Mouse (Mus musculus) kidney, postnatal 0 days (tissue): ENCODE data around the gene Tmem210. TPM values are rescaled to one million over a fixed set of nuclear protein-coding genes. Genes with fewer than 3 reads are reported as not detected.

Experiments used
- ATAC-seq: fragments of 200-750 bp; cut with Nextera tagmentation; replicated peaks from 2 replicates; pipeline ENCODE4 v1.8.0; 2017; ENCODE audit warnings: low read depth, moderate number of reproducible peaks, moderate TSS enrichment, moderate library complexity; ENCODE audit not compliant: low FRiP score
- DNase-seq: peaks from one replicate; pipeline ENCODE4 v3.0.0-alpha.2; 2016; ENCODE audit warnings: low spot score
- H3K27ac ChIP-seq: fragments of 300-500 bp; sonication (generic); 2 replicates; pipeline ENCODE4 v1.5.1; 2014; ENCODE audit warnings: mild to moderate bottlenecking
- H3K27me3 ChIP-seq: fragments of 300-500 bp; sonication (generic); 2 replicates; pipeline ENCODE4 v1.6.1; 2014; ENCODE audit warnings: low read length, mixed read lengths; ENCODE audit not compliant: insufficient read depth
- H3K36me3 ChIP-seq: fragments of 300-500 bp; sonication (generic); 2 replicates; pipeline ENCODE4 v1.6.1; 2014; ENCODE audit warnings: low read length, mixed read lengths; ENCODE audit not compliant: insufficient read depth
- H3K4me1 ChIP-seq: fragments of 300-500 bp; sonication (generic); replicated peaks from 2 replicates; pipeline ENCODE4 v1.6.1; 2014; ENCODE audit warnings: antibody characterized with exemption, low read length, mixed read lengths; ENCODE audit not compliant: insufficient read depth
- H3K4me2 ChIP-seq: fragments of 300-500 bp; sonication (generic); 2 replicates; pipeline ENCODE4 v1.6.1; 2014; ENCODE audit warnings: mild to moderate bottlenecking, low read length, moderate library complexity, mixed read lengths
- H3K4me3 ChIP-seq: fragments of 300-500 bp; sonication (generic); replicated peaks from 2 replicates; pipeline ENCODE4 v1.5.1; 2014; ENCODE audit warnings: low read depth, low read length
- H3K9ac ChIP-seq: fragments of 300-500 bp; sonication (generic); 2 replicates; pipeline ENCODE4 v1.6.1; 2014; ENCODE audit warnings: low read depth, low read length
- H3K9me3 ChIP-seq: fragments of 300-500 bp; sonication (generic); replicated peaks from 2 replicates; pipeline ENCODE4 v1.6.1; 2016; ENCODE audit warnings: low read length, inconsistent platforms, mixed read lengths
- CTCF ChIP-seq: IDR thresholded peaks from 2 replicates; pipeline ENCODE4 v1.5.1; 2016; ENCODE audit warnings: antibody characterized with exemption, low read depth, mild to moderate bottlenecking, moderate library complexity
- WGBS: fragments of 180-500 bp; shearing (Covaris S2); extraction: QIAGEN DNeasy Blood & Tissue Kit; methylation state at CpG from one replicate; pipeline ENCODE4 v1.1.7; 2014; 5-methylcytosine and 5-hydroxymethylcytosine counted together
- polyA plus RNA-seq: library from polyadenylated mRNA; unstranded; fragments of >200 nt; fragmentation: Nextera tagmentation; extraction: Ambion mirVana; gene quantifications from 2 replicates; pipeline ENCODE4 v1.2.1, GENCODE M21; 2015

Gene Tmem210
- polyA plus RNA-seq, 1 experiment from 2014 or later, result not detected

- 81% methylated on average over 7 of the region's 7 CpGs for WGBS
- ATAC-seq, result no peak
- no peak for DNase-seq
- H3K9me3 ChIP-seq, result no peaks in the 10 kb centered on the region
- H3K36me3 ChIP-seq, result peaks cover 22% of the 10 kb centered on the region
- no peak overlapping the region for H3K4me2 ChIP-seq
- no peak overlapping the region for H3K4me3 ChIP-seq
- peaks cover 12% of the 10 kb centered on the region; the same call in 1 of the 2 replicates for H3K4me1 ChIP-seq
- no peak for TF ChIP-seq CTCF
- H3K27ac ChIP-seq, result no peak overlapping the region
- no peak overlapping the region for H3K9ac ChIP-seq
- peaks cover 49% of the 10 kb centered on the region for H3K27me3 ChIP-seq
Observed at GRCm38 (mm10) chr2:25288734-25289345, 895 bp downstream of the Tmem210 start.

GRCm38 (mm10) chr2:25289651-25290050, 1.7 kb downstream of the Tmem210 start, which contains the start of gene Lrrc26:
TSS of gene Lrrc26 (plus strand) at chr2:25289915.
- Histone ChIP-seq H3K27ac (no peak within 1 kb of the TSS), H3K4me3 (peak within 1 kb of the TSS; percentile 33), H3K9me3 (no peaks in the 10 kb centered on the region), H3K4me1 (peaks cover 12% of the 10 kb centered on the region; the same call in 1 of the 2 replicates), H3K9ac (no peak within 1 kb of the TSS), H3K4me2 (peak within 1 kb of the TSS; percentile 46), H3K36me3 (peaks cover 15% of the 10 kb centered on the region), H3K27me3 (peaks cover 49% of the 10 kb centered on the region)
- 5% methylated on average over 11 of the region's 11 CpGs for WGBS
- DNase-seq, result no peak
- no peak for ATAC-seq
- TF ChIP-seq CTCF, result no peak

GRCm38 (mm10) chr2:25290101-25290815, 2.3 kb downstream of the Tmem210 start:
- 2% methylated on average over 54 of the region's 54 CpGs for WGBS
- H3K4me1 ChIP-seq, result peaks cover 12% of the 10 kb centered on the region; the same call in 1 of the 2 replicates
- H3K9ac ChIP-seq, result no peak overlapping the region
- TF ChIP-seq CTCF, result no peak
- H3K27me3 ChIP-seq, result peaks cover 49% of the 10 kb centered on the region
- no peak overlapping the region for H3K27ac ChIP-seq
- DNase-seq, result no peak
- H3K36me3 ChIP-seq, result peaks cover 9% of the 10 kb centered on the region; the same call in 1 of the 2 replicates
- H3K9me3 ChIP-seq, result no peaks in the 10 kb centered on the region
- peak overlapping the region; percentile 33 for H3K4me3 ChIP-seq
- ATAC-seq, result no peak
- peak overlapping the region; percentile 46 for H3K4me2 ChIP-seq

- Histone ChIP-seq H3K4me2 (peak overlapping the region; percentile 46), H3K27ac (no peak overlapping the region), H3K27me3 (peaks cover 49% of the 10 kb centered on the region), H3K9me3 (no peaks in the 10 kb centered on the region), H3K36me3 (0 out of 2 replicates have a peak, but pooled peaks cover 5% of the 10 kb centered on the region), H3K4me1 (peaks cover 9% of the 10 kb centered on the region; the same call in 1 of the 2 replicates), H3K9ac (no peak overlapping the region), H3K4me3 (peak overlapping the region; percentile 33; the same call in 1 of the 2 replicates)
- WGBS, result under 1% methylated on average over 18 of the region's 18 CpGs
- no peak for ATAC-seq
- DNase-seq, result no peak
- TF ChIP-seq CTCF, result no peak
Observed at GRCm38 (mm10) chr2:25290816-25291130, 2.8 kb downstream of the Tmem210 start.

- ATAC-seq (no peak), DNase-seq (no peak)
- Histone ChIP-seq H3K27me3 (peaks cover 49% of the 10 kb centered on the region), H3K9me3 (no peaks in the 10 kb centered on the region), H3K4me2 (peak overlapping the region; percentile 58), H3K4me3 (peak overlapping the region; percentile 33), H3K27ac (no peak overlapping the region), H3K9ac (0 out of 2 replicates have a peak overlapping the region, but pooled peaks have one; percentile 31), H3K36me3 (no peaks in the 10 kb centered on the region), H3K4me1 (peaks cover 9% of the 10 kb centered on the region; the same call in 1 of the 2 replicates)
- 4% methylated on average over 31 of the region's 32 CpGs for WGBS
- no peak for TF ChIP-seq CTCF
Observed at GRCm38 (mm10) chr2:25291184-25292053, 3.5 kb downstream of the Tmem210 start.
